Mouse (Mus musculus): ENCODE data around the gene Nup214.

DNA sequence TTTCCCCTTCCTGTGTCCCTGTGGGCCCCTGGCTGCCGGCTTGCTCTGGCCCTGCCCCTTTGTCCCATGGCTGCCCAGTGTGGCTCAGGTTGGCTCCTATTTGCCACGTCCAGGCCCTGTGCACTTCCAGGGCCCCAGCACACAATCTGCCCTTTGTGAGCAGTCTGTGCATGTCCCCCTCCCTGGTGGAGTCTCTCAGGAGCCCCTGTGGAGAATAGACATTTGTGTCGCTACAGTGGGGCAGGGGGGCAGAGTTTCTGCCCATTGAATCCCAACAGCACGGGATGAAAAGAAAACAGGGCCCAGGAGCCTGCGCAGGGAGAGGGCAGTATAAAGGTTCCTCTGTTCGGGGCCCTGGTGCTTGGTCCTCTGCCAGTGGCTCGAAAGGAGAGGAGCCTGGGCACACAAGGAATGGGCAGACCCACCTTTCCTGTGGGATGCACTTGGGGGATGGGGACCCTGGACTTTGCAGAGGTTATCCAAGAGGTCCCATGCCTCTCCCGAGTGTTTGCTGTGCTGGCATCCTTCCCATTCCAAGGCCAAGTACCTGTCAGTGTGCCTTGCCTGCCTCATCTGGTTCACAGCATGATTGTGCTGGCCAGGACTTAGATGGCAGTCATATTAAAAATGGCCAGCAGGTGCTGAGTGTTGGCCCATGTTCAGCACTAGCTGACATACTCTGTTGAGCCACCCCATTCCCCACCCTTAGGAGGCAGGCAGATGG is 11.6 kb upstream of the Nup214 start:
- TF ChIP-seq POLR2A (IDR thresholded peaks at IDR 0.05; ENCODE audit: borderline replicate concordance, control insufficient read depth, low read depth, low read length) (no peak), CTCF (IDR thresholded peaks at IDR 0.05; ENCODE audit: control insufficient read depth, insufficient read depth, low read length) (no peak)
